Mouse (Mus musculus): ENCODE data around the gene Gtf2f2.

Gene Gtf2f2

DNA sequence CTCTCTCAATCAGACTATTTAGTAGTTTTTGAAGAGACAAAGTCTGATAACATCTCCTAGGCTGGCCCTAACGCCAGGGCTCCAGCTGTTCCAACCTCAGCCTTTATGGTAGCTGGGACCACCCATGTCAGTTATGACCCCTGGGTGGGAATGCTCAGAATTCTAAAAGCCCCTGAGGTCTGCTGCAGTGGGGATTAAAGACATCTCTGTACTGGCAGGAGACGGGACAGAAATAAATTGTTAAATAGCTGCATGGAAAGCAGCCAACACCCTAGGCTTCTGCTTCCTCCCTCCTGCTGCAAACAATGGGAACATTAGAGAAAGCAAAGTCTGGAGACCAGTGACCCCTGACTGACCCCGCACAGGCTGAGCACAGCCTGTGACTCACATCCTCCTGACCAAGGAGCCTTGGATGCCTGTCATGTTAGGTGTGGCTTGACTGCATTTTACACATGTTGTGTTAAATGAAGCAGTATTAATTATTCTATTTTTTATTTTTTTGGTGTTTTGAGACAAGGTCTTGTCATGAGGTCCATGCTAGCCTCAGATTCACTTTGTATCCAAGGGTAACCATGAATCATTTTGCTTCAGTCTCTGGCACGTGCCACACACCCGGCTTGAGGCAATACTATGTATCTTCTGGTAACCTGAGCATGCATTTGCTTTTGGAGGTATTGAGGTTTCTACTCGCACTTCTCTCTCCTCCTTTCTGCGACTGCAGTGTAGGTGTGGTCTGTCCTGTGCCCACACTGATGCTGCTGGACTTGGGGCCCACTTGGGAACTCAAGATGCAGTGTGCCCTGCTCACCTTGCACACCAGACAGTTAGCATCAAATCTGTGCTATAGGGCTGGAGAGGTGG, 146.9 kb downstream of the Gtf2f2 start:
- DNase-seq (ENCODE audit: low spot score), result peak; percentile 87

DNA sequence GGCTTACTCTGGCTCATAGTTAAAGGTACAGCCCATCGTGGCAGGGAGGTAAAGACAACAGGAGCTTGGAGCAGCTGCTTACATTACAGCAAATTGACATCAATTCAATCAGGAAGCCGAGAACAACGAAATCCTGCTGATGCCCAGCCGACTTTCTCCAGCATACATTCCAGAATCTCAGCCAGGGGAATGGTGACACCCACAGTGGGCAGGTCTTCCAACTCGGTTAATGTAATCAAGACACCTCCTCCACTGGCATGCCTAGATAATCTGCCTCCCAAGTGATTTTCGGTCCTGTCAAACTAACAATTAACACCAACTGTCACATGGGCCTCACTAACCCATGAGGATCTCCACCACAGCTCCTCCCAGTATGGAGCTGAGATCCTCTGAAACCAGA, 148.0 kb downstream of the Gtf2f2 start:
- DNase-seq (ENCODE audit: low spot score), result no peak

DNA sequence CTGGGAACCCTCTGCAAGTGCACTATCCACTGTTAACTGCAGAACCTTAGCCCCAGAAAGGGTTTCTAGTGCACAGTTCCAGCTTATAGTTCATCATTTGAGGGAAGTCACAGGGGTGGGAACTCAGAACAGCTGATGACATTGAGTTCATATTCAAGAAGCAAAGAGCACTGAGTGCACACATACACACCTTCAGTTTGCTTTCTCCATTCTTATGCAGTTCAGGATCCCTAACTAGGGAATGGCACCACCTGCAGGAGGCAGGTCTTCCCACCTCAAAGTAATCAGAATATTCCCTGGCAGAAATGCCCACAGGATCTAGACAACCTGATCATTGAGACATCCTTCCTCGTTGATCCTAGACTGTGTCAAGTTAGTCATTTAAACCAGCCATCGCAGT, 151.0 kb downstream of the Gtf2f2 start:
- no peak for DNase-seq (ENCODE audit: low spot score)

DNA sequence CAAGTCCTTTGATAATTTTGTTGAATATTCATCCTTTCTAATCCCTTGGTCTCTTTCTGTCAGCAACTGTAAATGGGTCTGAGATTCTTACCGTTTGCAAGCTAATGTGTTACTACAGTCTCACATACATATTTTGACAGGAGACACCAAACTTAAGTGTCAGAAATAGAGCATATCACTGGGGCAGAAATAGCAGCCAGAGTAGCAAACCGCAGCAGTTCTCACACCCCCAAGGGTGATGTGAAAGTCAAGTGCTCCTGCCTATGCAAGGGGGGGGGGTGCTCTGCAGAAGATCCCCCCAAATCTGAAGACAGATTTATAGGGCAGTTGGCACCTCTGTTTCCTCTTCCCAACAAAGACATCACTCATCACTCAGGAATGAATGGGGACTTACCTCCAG, 152.5 kb downstream of the Gtf2f2 start:
- DNase-seq (ENCODE audit: low spot score), result no peak

DNA sequence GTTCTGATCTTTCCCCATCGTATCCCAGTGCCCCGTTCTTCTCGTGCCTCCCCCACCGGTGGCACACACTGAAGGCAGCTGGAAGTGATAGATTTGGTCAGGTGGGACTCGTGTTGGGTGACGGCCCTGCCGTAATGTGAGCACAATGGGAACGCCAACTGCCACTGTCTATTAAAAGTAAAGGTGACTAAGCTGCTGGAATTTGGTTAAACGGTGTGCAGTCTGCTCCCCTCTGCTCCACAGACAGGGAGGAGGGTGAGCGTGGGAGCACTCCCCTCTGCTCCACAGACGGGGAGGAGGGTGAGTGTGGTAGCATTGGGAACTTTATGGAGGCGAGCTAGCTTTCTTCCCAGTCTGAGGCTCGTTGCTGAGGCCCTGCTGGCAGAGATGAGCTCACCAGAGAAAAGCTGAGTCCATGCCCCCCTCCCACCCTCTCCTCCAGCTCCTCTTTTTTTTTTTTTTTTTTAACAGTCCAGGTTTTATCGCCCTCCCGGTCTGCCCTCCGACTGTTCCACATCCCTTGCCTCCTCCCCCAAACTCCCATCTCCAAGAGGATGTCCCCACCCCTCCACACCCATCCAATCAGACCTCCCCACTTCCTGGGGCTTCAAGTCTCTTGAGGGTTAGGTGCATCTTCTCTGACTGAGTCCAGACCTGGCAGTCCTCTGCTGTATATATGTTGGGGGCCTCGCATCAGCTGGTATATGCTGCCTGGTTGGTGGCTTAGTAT, 155.2 kb downstream of the Gtf2f2 start:
- peak; percentile 11 for DNase-seq (ENCODE audit: low spot score)

DNA sequence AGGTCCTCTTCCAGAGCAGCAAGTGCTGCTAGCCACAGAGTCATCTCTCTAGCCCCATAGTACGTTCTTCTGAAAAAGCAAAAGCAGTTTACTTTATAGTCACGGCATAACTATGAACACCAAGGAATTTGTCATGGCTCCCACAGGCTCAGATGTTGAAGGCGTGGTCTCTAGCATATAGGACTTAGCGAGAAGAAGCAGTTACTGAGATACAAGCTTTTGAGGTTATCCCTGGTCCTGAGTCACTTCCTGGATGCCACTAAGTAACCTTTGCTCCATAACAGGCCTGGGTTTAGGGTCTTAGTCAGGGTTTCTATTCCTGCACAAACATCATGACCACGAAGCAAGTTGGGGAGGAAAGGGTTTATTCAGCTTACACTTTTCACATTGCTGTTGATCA, 158.6 kb downstream of the Gtf2f2 start:
- no peak for DNase-seq (ENCODE audit: low spot score)

DNA sequence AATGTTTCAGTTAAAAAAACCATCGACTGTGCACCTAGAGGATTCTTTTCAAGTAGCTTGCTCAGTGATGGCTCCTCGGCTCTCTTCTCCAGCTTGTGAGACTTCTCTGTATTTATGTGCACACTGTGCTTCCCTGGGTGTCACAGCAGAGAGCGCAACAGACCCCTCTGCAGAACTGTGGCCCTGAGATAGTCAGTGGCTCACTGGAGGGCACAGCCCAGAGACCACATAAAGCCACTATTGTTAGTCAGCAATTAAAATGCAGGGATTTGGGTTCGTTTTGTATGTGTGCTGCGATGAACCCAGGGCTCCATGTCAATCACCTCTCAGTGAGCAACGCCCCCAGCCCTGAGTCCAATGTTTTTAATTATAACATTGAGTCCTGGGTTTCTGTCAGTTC, 159.8 kb downstream of the Gtf2f2 start:
- DNase-seq (ENCODE audit: low spot score), result peak; percentile 43

DNA sequence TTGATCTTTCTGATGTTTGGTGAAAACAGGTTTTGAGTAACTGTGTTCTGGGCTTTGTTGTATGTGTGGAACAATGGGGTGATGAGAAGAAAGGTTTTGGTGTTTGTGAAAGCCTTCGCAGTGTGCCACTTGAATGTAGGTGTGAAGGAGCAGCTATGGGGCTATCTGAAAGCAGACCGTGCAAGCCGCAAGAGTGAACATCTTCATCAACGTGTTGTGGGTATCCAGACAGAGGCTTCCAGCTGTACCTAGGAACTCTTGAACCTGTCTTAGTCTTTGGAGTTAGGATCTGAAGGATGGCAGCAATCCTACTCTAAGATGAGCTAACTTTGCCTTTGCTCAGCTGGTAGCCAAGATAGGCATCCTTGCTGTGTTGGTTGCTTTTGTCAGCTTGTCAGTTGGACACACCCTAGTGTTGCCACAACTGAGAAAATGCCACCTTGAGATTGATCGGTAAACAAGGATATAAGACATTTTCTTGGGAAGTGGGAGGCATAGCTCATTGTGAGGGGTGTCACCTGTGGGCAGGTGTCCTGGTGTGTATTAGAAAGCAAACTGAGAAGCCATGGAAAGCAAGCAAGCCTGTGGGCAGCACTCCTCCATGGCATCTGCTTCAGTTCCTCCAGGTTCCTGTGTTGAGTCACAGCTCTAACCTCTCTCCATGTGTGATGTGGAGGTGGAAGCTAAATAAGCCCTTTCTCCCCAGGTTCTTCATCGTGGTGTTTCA, 160.7 kb downstream of the Gtf2f2 start:
- DNase-seq (ENCODE audit: low spot score), result no peak

DNA sequence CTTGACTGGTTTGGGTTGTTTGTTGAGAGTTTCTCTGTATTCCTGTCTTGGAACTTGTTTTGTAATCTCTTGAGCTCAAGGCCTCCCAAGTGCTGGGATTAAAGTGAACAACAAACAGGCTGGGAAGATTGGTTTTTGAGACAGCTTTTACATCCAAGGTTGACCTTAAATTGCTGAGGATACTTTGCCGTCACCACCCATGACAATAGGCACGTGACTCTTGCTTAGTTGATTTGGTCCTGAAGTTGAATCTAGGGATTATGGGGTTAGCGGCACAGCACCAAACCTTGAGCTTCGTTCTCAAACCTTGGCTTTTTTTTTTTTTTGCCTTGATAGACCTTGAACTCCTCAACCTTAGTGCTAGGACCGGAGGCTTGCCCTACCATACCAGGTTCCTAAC, 161.4 kb downstream of the Gtf2f2 start:
- DNase-seq (ENCODE audit: low spot score), result no peak

DNA sequence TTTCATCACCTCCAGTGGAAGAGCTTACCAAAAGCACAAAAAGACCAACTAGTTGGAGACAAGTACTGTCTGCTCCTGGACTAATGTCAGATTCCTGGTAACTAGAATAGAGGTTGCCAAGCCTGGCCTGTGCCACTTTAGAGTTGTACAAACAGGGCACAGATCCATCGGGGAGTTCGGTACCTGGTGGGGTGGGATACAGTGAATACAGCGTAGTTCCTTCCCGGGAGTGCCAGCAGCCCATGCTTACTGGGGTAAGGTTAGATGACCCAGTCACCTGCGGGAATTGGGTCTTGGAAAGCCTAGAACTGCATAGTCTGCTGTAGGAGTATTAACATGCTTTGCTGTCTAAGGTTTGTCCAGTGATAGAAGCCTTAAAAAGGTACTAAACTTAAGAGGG, 162.2 kb downstream of the Gtf2f2 start:
- no peak for DNase-seq (ENCODE audit: low spot score)

DNA sequence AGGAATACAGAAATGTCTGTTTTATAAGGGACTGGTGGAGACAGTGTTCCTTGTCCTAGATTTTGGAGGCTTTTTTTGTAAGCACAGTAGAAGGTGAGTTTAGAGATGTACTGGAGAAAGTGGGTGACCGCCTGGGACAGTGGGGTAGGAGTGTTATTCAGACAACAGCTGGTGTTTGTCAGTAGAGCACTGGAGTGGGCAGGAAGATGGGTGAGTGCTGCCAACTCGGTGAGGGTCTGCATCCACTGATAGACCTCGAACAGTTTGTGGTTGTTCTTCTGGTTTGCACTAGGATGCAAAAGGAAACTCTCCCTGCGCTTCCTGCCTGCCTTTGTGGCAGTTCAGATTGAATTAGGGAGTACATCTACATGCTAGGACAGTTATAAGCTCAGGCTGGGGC, 163.0 kb downstream of the Gtf2f2 start:
- DNase-seq (ENCODE audit: low spot score), result no peak
